Mouse (Mus musculus) sigmoid colon, adult 10 weeks (tissue): ENCODE results near the gene E130311K13Rik. TPM values are rescaled to one million over a fixed set of nuclear protein-coding genes. Genes with fewer than 3 reads are reported as not detected.

Experiments
- polyA plus RNA-seq: library from polyadenylated mRNA; stranded (reverse); fragments of 350-450 nt; fragmentation: Illumina TruSeq; extraction: RNeasy Lipid Tissue Mini Kit (QIAGEN cat#74804); gene quantifications from one replicate; pipeline ENCODE4 v1.2.3, GENCODE M21; 2014; ENCODE audit warnings: low read depth, low replicate concordance

E130311K13Rik gene
- polyA plus RNA-seq: 10.2 TPM

DNA sequence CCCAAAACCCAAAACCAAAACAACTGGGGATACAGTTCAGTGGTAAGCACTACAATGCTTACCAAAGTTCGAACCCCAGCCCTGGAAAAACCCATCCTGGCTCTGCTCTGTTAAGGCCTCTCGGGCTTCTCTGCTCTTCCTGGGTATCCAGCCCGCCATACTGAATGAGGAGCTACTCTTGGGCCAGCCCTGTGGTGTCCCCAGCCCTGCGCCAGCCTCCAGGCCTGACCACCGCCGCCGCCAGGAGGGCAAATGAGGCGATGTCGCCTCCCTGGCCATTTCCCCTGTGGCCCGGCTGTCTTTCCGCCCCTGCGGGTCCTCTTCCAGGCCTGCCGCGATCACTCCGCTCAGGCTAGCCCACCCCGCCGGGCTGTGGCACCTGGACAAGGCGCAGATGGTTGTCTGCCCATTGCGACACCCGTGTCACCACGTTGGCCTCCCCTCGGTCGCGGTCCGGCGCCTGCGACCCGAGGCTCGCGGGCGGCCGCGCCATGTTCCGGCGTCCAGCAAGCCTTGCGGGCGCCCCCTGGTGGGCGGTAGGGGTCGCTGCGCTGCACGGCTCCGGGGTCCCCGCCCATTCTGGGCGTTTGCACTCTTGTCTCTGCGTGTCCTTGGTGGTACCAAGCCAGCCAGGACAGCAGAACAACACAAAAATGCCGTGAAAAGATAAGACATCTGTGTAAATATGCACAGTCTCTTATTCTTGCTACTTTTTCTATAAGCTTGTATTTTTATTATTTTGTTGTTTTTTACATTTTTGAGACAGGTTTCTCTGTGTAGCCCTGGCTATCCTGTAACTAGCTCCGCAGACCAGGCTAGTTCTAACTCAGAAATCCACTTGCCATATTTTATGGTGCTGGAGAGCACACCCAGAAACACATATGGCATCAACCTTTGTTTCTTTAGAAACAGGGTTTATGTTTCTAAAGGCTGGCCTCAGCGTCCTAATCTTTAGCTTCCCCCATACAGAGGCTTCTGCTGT lies at the start of gene E130311K13Rik:
E130311K13Rik (minus strand) TSS at position 595 of the 982 bp plus-strand sequence.

DNA sequence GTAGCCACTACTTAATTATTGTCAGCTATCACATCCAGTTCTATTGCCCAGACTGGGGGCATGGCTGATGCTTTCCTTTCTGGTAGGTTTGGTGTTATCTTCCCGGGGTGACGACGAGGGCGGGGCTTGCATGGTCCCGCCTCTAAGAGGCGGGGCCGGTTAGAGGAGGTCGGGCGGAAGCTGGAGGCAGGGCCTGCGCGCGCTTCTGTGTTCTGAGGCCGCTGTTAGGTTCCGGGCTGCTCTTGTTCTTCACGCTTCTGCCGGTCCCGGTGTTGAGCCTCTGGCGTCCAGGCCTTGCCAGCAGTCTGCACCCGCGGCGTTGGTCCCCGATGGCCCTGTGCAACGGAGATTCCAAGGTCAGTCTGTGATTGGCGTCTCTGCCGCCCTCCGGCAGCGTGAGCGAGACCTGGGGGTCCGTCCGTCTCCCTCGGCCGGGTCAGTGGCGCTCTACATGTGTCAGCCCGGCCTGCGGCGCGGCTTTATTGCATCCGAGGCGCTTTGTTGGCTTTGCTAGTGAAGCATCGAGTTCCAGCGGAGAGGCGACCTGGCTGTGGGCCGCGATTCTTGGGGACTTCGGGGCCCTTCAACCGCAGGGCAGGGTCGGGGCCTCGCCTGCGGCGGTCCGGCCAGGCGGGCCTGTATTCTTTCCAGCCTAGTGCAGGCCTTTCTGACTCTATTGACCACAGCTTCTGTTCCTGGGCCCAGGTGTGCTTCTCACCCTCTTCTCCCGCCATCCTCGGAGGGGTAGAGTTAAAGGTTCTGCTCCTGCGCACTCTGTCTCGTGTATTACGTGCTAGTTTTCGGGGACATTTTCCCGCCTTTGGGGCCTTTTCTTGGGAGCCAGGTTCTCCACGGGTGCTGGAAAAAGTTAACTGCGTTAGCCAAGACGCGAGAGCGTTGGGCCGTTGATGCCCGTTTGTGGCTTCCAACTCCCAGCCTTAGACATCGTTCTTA lies 47.0 kb upstream of the E130311K13Rik start, which contains the start of gene Gmps:
Gmps (plus strand) TSS at position 152 of the 954 bp plus-strand sequence.

DNA sequence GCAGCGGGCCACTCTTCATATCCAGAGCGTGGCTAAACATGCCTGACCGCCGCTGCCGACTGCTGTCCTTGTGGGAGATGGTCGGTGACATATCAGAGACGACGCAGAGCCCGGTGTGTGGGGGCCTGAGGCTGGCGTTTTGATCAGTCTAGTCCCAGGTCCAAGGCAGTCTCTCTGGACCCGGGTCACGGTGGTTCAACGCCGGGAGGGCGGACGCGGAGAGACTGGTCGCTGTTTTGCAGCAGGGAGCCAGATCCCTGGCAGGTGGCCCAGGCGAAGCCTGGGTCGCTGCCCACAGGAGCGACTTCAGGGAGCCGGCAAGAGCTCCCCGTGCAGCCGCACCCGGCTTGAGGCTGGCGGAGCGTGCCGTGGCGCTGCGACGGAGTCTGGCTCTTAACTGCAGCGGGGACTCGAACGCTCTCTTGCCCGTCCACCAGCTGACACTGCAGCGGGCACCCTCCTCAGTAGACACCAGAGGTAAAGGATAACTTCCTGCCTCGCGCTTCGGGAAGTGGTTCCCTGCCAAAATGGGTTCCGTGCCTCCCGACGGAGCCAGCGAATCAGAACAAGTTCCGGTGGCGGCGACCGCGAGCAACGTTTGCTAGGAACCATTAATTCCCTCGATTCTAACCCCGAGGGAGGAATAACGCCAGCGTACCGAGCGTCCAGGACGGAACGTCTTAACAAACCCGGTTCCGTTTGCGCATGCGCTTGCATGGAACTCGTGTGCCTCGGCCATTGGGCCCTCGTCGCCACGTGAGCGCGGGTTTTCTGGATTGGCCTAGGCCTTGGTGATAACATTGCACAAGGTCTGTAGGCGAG lies 35.0 kb upstream of the E130311K13Rik start, which contains the start of gene Slc33a1:
Slc33a1 (minus strand) TSS at position 669 of the 822 bp plus-strand sequence.

DNA sequence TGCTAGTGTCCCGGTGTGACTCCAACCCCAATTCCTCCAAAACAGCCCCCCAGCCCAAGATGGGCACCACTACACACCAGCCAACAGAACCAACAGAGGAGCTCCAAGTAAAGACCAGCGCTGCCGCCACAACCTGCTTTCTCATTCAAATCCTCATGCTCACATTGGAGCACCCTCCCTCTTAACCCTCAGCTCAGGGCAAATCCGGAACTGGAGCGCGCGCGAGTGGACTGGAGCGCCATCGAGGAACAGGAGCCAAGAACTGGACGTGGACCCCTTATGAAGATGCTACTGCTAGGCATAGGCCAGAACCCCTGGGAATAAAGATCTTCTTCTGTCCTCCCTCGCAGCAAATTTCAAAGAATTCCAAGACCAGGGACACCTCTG lies 30.0 kb downstream of the E130311K13Rik start, which contains the start of gene Plch1:
Plch1 (minus strand) TSS at position 164 of the 387 bp plus-strand sequence.

Other genes starting within 250 kb of the E130311K13Rik start
- 32.7 TPM for gene Plch1, start 30.0 kb downstream of the E130311K13Rik start, polyA plus RNA-seq
- gene Slc33a1, start 35.3 kb upstream of the E130311K13Rik start, polyA plus RNA-seq: 85.8 TPM
- 34.6 TPM for gene Gmps, start 46.6 kb upstream of the E130311K13Rik start, polyA plus RNA-seq
- 0.06 TPM for gene Vmn2r1, start 152.1 kb upstream of the E130311K13Rik start, polyA plus RNA-seq
- not detected for gene Vmn2r2, start 212.5 kb upstream of the E130311K13Rik start, polyA plus RNA-seq